Mouse (Mus musculus): ENCODE measurements around the gene Zmym2. TPM values are rescaled to one million over a fixed set of nuclear protein-coding genes. Genes with fewer than 3 reads are reported as not detected.

Zmym2 gene
- 69.8 and 80.7 TPM in 2 replicates for polyA plus RNA-seq (2012; rRNA removed)

DNA sequence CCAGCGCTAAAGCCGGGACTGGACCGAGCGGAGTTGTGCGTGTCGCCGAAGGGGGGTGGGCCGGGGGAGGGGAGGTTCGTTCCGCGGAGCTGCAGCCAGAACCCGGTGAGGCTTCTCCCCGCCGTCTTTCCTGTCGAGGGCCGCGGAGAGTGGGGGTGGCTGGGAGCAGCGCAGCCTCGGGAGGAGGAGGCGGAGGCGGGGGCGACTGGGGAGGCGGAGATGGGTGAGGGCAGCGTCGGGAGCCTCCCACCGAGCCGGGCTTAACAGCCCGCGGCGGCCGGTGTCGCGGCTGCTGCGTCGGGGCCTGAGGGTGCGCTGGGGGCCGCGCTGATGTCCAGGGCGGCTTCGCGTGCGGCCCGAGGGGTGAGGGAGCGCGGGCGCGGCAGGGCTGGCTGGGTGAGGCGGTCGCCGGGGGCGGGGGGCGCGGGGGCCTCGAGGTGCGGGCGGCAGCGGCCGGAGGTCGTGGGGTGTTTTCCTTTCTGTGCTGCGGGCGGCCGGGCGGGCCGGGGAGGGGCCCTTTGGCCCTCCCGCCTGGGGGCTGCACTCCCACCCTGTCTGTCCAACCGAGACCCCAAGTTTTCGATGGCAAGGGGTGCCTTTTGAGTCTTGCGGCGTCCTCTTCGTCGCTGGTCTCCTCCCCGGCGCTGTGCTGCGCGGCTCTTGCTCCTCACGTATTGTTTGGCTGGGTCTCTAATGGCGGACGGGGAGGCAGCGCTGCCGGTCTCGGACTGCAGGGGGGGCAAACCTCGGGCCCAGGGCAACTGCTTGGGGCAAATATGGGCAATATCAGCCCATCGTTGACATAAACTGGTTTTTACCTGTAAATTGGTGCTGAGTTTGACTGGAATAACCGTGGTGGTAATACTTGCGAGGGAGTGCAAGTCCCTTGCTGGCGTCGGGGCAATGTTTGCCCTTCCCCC is at the start of gene Zmym2:
Gene Zmym2, plus strand, starts transcription at position 60 of the 920 bp plus-strand sequence.

Other genes with a start within 250 kb of the Zmym2 start
- 31.9 and 32.8 TPM in 2 replicates for gene Mphosph8, start 218.4 kb upstream of the Zmym2 start, polyA plus RNA-seq (2012; rRNA removed)
- 75.2 and 85.7 TPM in 2 replicates for gene Pspc1, start 108.3 kb upstream of the Zmym2 start, polyA plus RNA-seq (2012; rRNA removed)
- gene Zmym5, start 74.9 kb upstream of the Zmym2 start, polyA plus RNA-seq (2012; rRNA removed): 33.5 and 34.8 TPM in 2 replicates
- 0.34 and 1.1 TPM in 2 replicates for gene Gja3, start 171.4 kb downstream of the Zmym2 start, polyA plus RNA-seq (2012; rRNA removed)
- 5.9 and 12.7 TPM in 2 replicates for gene Gjb2, start 218.0 kb downstream of the Zmym2 start, polyA plus RNA-seq (2012; rRNA removed)
- 0.04 and 0.07 TPM in 2 replicates for gene Gm4491, start 229.2 kb downstream of the Zmym2 start, polyA plus RNA-seq (2012; rRNA removed)
- gene Gjb6, start 247.0 kb downstream of the Zmym2 start, polyA plus RNA-seq (2012; rRNA removed): 9.4 and 15.4 TPM in 2 replicates

All from central nervous system, embryonic 14 days (tissue).